Mouse (Mus musculus) G1E (cell line): ENCODE results near the gene Atxn2. TPM values are rescaled to one million over a fixed set of nuclear protein-coding genes. Genes with fewer than 3 reads are reported as not detected.
"Not testable (repeated sequence)": the region's sequence is repeated elsewhere in the genome, so short reads cannot be mapped to it uniquely, and the experiment has no call there.

Experiments used
- ATAC-seq: 2 replicates; pipeline ENCODE4 v1.8.0; 2016; ENCODE audit warnings: mild to moderate bottlenecking; ENCODE audit not compliant: insufficient number of reproducible peaks, poor library complexity, low FRiP score, severe bottlenecking; ENCODE audit errors: extremely low read depth
- DNase-seq: peaks from one replicate; pipeline ENCODE4 v3.0.0; 2012; ENCODE audit warnings: low spot score
- H3K27me3 ChIP-seq: 2 replicates; pipeline ENCODE4 v1.6.1; 2012; ENCODE audit warnings: mild to moderate bottlenecking, low read length, inconsistent platforms; ENCODE audit not compliant: insufficient read depth
- H3K36me3 ChIP-seq: replicated peaks from 2 replicates; pipeline ENCODE3; 2012; ENCODE audit warnings: mild to moderate bottlenecking, inconsistent platforms
- H3K4me1 ChIP-seq: 2 replicates; pipeline ENCODE4 v1.6.1; 2012; ENCODE audit warnings: low read depth, low read length, inconsistent platforms, mixed read lengths; ENCODE audit not compliant: insufficient read depth
- H3K4me3 ChIP-seq: 2 replicates; pipeline ENCODE4 v1.5.1; 2012; ENCODE audit warnings: low read depth, mild to moderate bottlenecking, inconsistent platforms, low read length, moderate library complexity, mixed read lengths
- H3K9me3 ChIP-seq: replicated peaks from 2 replicates; pipeline ENCODE4 v1.6.1; 2012; ENCODE audit warnings: inconsistent platforms
- CTCF ChIP-seq: IDR thresholded peaks from 2 replicates; pipeline ENCODE4 v1.5.1; 2012; ENCODE audit warnings: low read depth, low read length, inconsistent platforms, mixed read lengths
- GATA1 ChIP-seq: IDR thresholded peaks from 2 replicates; pipeline ENCODE4 v1.6.1; 2012; ENCODE audit warnings: borderline replicate concordance, low read length, inconsistent platforms, mixed read lengths
- GATA2 ChIP-seq: IDR thresholded peaks from 2 replicates; pipeline ENCODE4 v1.6.1; 2012; ENCODE audit warnings: low read depth, low read length, inconsistent platforms, borderline replicate concordance
- POLR2AphosphoS5 ChIP-seq: IDR thresholded peaks from 2 replicates; pipeline ENCODE4 v1.6.1; 2012; ENCODE audit warnings: low read depth, low read length, inconsistent platforms; ENCODE audit not compliant: insufficient replicate concordance
- TAL1 ChIP-seq: conservative IDR thresholded peaks from 2 replicates; pipeline ENCODE4 v1.6.1; 2012; ENCODE audit warnings: low read depth, low read length, inconsistent platforms, mixed read lengths
- polyA plus RNA-seq: library from polyadenylated mRNA; stranded (reverse); fragments of >175 nt; gene quantifications from 2 replicates; pipeline ENCODE4 v1.2.3, GENCODE M21; 2012
- total RNA-seq, 2 experiments: library from RNA; stranded (forward) in 1 of 2; stranded (reverse) in 1 of 2; fragments of 200-1000 nt in 1 of 2; fragments of >200 nt in 1 of 2; fragmentation: Nextera tagmentation in 1 of 2; gene quantifications; 2 replicates each; pipeline ENCODE4 v1.2.3; 2014 to 2017

Gene Atxn2
- total and polyA plus RNA-seq, 3 experiments = 38.0 to 151 (median 57.5) TPM

DNA sequence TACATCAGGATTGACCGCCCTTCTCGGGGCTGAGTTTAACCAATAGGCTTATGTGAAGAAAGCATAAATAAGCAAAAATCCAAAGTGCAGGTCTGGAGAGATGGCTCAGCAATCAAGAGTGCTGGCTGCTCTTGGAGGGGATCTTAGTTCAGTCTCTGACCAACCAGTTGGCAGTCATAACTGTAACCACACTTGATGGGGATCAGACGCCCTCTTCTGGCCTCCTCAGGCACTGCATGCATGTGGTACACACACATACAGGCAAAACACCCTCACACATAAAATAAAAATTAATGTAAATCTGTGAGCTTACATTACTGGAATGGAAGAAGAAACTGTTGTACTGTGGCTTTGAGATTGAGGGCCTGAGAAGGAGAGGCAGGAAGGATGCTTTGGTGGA, 40.7 kb upstream of the Atxn2 start:
- peaks cover 86% of the 10 kb centered on the region for H3K36me3 ChIP-seq
- ATAC-seq (no peak), DNase-seq (no peak)
- no peaks in the 10 kb centered on the region for H3K27me3 ChIP-seq
- H3K4me1 ChIP-seq = no peaks in the 10 kb centered on the region
- TF ChIP-seq CTCF (peak; percentile 51; the same call in 1 of the 2 replicates), TAL1 (no peak)
- no peaks in the 10 kb centered on the region for H3K9me3 ChIP-seq
- no peak overlapping the region for H3K4me3 ChIP-seq

DNA sequence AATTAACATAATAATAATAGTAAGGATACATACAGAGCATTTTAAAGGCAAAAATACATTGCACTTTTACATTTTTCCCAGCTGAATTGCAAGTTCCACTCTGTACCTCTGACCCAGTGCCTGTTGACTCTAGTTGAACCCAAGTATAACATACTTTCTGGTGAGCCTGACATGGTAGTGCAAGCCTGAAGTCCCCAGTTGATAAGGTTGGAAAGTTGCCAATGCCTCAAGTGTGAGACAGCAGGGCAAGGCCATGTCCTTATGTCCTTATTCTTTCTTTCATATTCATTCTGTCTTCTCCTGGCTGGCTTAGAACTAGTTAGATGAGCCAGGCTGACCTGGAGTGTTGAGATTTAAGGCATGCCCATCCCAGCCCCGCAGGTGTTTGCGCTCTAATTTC, 28.9 kb upstream of the Atxn2 start:
- H3K36me3 ChIP-seq = peaks cover 99% of the 10 kb centered on the region
- H3K4me1 ChIP-seq = no peaks in the 10 kb centered on the region
- no peak for ATAC-seq
- no peak overlapping the region for H3K4me3 ChIP-seq
- no peak for TF ChIP-seq CTCF
- H3K9me3 ChIP-seq = no peaks in the 10 kb centered on the region
- no peaks in the 10 kb centered on the region for H3K27me3 ChIP-seq
- no peak for DNase-seq

DNA sequence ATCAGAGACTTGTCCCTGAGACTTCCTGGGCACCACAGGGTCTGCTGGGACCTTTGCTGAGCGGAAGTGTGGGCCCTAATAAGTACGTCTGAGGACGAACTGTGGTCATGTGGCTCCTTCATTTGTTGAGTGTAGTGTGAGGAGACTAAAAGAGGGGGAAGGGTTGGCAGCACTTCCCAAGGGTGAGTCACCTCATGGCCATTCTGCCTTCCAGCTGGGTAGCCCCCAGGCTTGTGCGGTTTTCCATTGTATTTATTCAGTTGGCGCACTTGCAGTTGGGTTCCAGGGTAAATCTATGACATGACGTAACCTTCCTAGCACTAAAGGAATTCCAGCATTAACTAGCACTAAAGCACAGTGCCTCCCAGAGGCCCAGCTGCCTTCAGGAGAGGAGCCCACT, 25.6 kb upstream of the Atxn2 start:
- DNase-seq (no peak), ATAC-seq (no peak)
- Histone ChIP-seq H3K4me3 (no peak overlapping the region), H3K9me3 (no peaks in the 10 kb centered on the region), H3K4me1 (no peaks in the 10 kb centered on the region), H3K27me3 (no peaks in the 10 kb centered on the region), H3K36me3 (peaks cover 77% of the 10 kb centered on the region)
- TF ChIP-seq GATA1 (no peak), CTCF (no peak), TAL1 (no peak), POLR2AphosphoS5 (no peak), GATA2 (no peak)

DNA sequence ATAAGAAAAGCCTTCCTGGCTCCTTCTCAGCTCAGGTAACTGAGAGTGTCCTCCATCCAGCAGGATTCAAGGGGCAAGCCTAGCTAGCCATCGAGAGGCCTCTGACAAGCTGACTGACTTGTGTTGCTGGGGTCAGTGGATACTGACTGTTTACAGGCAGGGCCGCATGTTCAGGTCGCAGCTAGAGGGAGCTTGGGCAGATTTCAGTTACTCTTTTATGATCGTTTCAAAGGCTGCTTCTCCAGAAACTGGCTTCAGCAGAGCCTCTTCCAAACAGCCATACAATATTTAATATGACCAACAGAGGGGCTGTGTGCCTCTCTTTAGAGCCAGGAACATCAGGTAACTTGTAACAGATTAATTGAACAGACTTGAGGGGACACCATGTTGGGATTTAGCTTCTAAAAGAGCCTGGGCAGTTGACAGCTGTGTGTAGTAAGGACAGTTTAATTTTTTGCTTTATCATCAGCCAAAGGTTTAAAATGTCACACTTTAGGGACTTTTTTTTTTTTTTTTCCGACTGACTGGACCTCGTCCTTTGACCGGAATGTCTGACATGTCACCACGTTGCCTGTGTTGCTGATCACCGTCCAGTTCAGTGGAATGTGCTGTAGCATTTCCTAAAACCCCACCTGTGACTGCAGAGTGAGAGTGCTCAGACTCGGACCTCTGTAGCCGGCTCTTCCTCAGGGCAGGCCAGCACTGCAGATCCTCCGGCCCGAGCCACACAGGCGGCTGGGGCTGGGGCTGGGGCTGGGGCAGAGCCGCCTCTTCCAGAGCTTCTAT, 24.8 kb upstream of the Atxn2 start:
- ATAC-seq = no peak

DNA sequence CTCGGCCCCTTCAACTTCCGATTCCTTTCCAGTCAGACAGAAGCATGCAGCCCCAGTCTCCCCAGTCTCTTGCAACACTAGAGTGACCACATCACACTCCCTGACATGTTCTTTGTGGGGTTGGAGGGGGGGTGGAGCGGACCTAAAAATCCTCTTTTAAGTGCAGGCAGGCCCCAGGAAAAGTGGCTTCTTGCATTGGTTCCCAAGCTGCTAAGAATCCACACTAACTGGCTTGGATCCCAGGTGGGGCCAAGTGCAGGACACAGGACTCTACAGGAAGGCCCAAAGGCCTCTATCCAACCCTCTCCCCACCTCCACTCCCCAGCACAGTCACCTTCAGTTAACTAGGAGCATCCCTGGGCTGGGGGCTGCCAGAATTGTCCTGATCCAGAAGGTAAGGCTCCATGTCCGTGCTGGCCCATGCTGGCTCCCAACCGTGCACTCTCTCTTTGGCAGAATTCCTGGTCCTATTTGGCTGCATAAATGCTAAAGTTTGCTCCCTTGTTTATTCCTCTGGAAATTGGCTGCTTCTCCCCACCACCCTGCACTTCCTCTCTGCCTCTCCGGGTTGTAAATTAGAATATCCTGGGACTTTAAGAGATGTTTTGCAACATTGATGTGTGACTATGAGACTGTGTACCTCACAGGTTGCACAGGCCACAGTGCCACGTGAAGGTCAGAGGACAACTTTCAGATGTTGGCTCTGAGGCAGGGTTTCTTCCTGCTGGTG, 20.5 kb upstream of the Atxn2 start:
- Histone ChIP-seq H3K9me3 (no peaks in the 10 kb centered on the region), H3K4me3 (no peak overlapping the region), H3K4me1 (no peaks in the 10 kb centered on the region), H3K27me3 (peaks cover 2% of the 10 kb centered on the region; the same call in 1 of the 2 replicates), H3K36me3 (peaks cover 26% of the 10 kb centered on the region)
- ATAC-seq (no peak), DNase-seq (no peak)
- no peak for TF ChIP-seq CTCF
- TF ChIP-seq TAL1 = no peak
- no peak for TF ChIP-seq GATA2
- no peak for TF ChIP-seq POLR2AphosphoS5
- TF ChIP-seq GATA1 = no peak

More for the DNA sequence above, 24.8 kb upstream of the Atxn2 start:
- H3K9me3 ChIP-seq = no peaks in the 10 kb centered on the region
- peaks cover 69% of the 10 kb centered on the region for H3K36me3 ChIP-seq
- no peaks in the 10 kb centered on the region for H3K27me3 ChIP-seq
- DNase-seq = no peak
- TF ChIP-seq GATA2 (no peak), GATA1 (no peak), POLR2AphosphoS5 (no peak), CTCF (no peak), TAL1 (no peak)
- H3K4me3 ChIP-seq = no peak overlapping the region
- no peaks in the 10 kb centered on the region for H3K4me1 ChIP-seq

DNA sequence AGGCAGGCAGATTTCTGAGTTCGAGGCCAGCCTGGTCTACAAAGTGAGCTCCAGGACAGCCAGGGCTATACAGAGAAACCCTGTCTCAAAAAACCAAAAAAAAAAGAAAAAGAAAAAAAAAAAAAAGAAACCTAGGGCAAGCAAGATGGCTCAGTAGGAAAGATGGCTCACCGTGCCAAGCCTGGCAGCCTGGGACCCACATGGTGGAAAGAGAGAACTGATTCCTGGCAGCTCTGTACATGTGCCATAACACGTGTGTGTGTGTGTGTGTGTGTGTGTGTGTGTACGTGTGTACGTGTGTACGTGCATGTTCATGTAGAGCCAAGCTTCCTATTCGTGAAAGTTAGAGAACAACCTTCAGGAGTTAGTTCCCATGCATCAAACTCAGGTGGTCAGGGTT, 19.7 kb upstream of the Atxn2 start:
- H3K9me3 ChIP-seq, H3K4me3 ChIP-seq, ATAC-seq, H3K4me1 ChIP-seq, DNase-seq, H3K27me3 ChIP-seq: not testable (repeated sequence)
- peaks cover 18% of the 10 kb centered on the region for H3K36me3 ChIP-seq
